Mouse (Mus musculus): Measurements from ENCODE around the gene Kcnk4. TPM values are rescaled to one million over a fixed set of nuclear protein-coding genes. Genes with fewer than 3 reads are reported as not detected.

Kcnk4 gene
- polyA plus RNA-seq, 1 experiment from 2014 or later: 8.5 TPM

- no peaks in the 10 kb centered on the region for H3K9me3 ChIP-seq (ENCODE audit: control insufficient read depth, low read length)
- no peak overlapping the region for H3K9ac ChIP-seq
- no peak overlapping the region for H3K27ac ChIP-seq
- H3K36me3 ChIP-seq (replicated peaks; ENCODE audit: control insufficient read depth, insufficient read depth): no peaks in the 10 kb centered on the region
- ATAC-seq (ENCODE audit: low FRiP score): no peak
- peaks cover 95% of the 10 kb centered on the region for H3K27me3 ChIP-seq (ENCODE audit: control insufficient read depth, insufficient read depth, low read length)
- WGBS: 23% methylated on average over 8 of the region's 9 CpGs
- H3K4me1 ChIP-seq (replicated peaks; ENCODE audit: control insufficient read depth, insufficient read depth, low read length): peaks cover 3% of the 10 kb centered on the region; the same call in 1 of the 2 replicates
- no peak overlapping the region for H3K4me2 ChIP-seq (replicated peaks)
- no peak for DNase-seq (ENCODE audit: low spot score)
- no peak overlapping the region for H3K4me3 ChIP-seq (replicated peaks; ENCODE audit: low read length)
Observed at GRCm38 (mm10) chr19:6928080-6928479, 6.2 kb downstream of the Kcnk4 start.

GRCm38 (mm10) chr19:6926559-6927255 is 7.6 kb downstream of the Kcnk4 start:
- Histone ChIP-seq H3K4me1 (replicated peaks; ENCODE audit: control insufficient read depth, insufficient read depth, low read length) (peaks cover 10% of the 10 kb centered on the region), H3K4me2 (replicated peaks) (peak overlapping the region; percentile 25; the same call in 1 of the 2 replicates), H3K36me3 (replicated peaks; ENCODE audit: control insufficient read depth, insufficient read depth) (no peaks in the 10 kb centered on the region), H3K27ac (no peak overlapping the region), H3K9me3 (ENCODE audit: control insufficient read depth, low read length) (no peaks in the 10 kb centered on the region), H3K9ac (no peak overlapping the region), H3K27me3 (ENCODE audit: control insufficient read depth, insufficient read depth, low read length) (peaks cover 90% of the 10 kb centered on the region), H3K4me3 (replicated peaks; ENCODE audit: low read length) (peak overlapping the region; percentile 12; the same call in 1 of the 2 replicates)
- WGBS: 10% methylated on average over 26 of the region's 26 CpGs
- DNase-seq (ENCODE audit: low spot score): no peak
- ATAC-seq (ENCODE audit: low FRiP score): no peak

GRCm38 (mm10) chr19:6925611-6926329 is 8.5 kb downstream of the Kcnk4 start:
- Histone ChIP-seq H3K9me3 (ENCODE audit: control insufficient read depth, low read length) (no peaks in the 10 kb centered on the region), H3K4me2 (replicated peaks) (no peak overlapping the region), H3K9ac (no peak overlapping the region), H3K27ac (no peak overlapping the region), H3K27me3 (ENCODE audit: control insufficient read depth, insufficient read depth, low read length) (peaks cover 80% of the 10 kb centered on the region), H3K4me3 (replicated peaks; ENCODE audit: low read length) (peak overlapping the region; percentile 12; the same call in 1 of the 2 replicates), H3K36me3 (replicated peaks; ENCODE audit: control insufficient read depth, insufficient read depth) (no peaks in the 10 kb centered on the region), H3K4me1 (replicated peaks; ENCODE audit: control insufficient read depth, insufficient read depth, low read length) (peaks cover 13% of the 10 kb centered on the region)
- 6% methylated on average over 40 of the region's 40 CpGs for WGBS
- ATAC-seq (ENCODE audit: low FRiP score) (no peak), DNase-seq (ENCODE audit: low spot score) (no peak)

- Histone ChIP-seq H3K27ac (no peak within 1 kb of the TSS), H3K4me2 (replicated peaks) (peak within 1 kb of the TSS; percentile 20), H3K27me3 (ENCODE audit: control insufficient read depth, insufficient read depth, low read length) (peaks cover 75% of the 10 kb centered on the region), H3K9ac (no peak within 1 kb of the TSS), H3K36me3 (replicated peaks; ENCODE audit: control insufficient read depth, insufficient read depth) (no peaks in the 10 kb centered on the region), H3K4me1 (replicated peaks; ENCODE audit: control insufficient read depth, insufficient read depth, low read length) (peaks cover 18% of the 10 kb centered on the region), H3K4me3 (replicated peaks; ENCODE audit: low read length) (peak within 1 kb of the TSS; percentile 12), H3K9me3 (ENCODE audit: control insufficient read depth, low read length) (no peaks in the 10 kb centered on the region)
- no peak for ATAC-seq (ENCODE audit: low FRiP score)
- no peak for DNase-seq (ENCODE audit: low spot score)
- 4% methylated on average over 9 of the region's 9 CpGs for WGBS
Observed at GRCm38 (mm10) chr19:6925307-6925573, 9.1 kb downstream of the Kcnk4 start, which contains the start of gene Catsperz. Catsperz (minus strand) TSS chr19:6925380.

GRCm38 (mm10) chr19:6924461-6925306 is 9.6 kb downstream of the Kcnk4 start:
- H3K9ac ChIP-seq: no peak overlapping the region
- H3K4me1 ChIP-seq (replicated peaks; ENCODE audit: control insufficient read depth, insufficient read depth, low read length): peaks cover 24% of the 10 kb centered on the region
- peaks cover 71% of the 10 kb centered on the region for H3K27me3 ChIP-seq (ENCODE audit: control insufficient read depth, insufficient read depth, low read length)
- no peaks in the 10 kb centered on the region for H3K9me3 ChIP-seq (ENCODE audit: control insufficient read depth, low read length)
- no peak for ATAC-seq (ENCODE audit: low FRiP score)
- H3K4me2 ChIP-seq (replicated peaks): peak overlapping the region; percentile 20
- H3K4me3 ChIP-seq (replicated peaks; ENCODE audit: low read length): peak overlapping the region; percentile 12
- no peaks in the 10 kb centered on the region for H3K36me3 ChIP-seq (replicated peaks; ENCODE audit: control insufficient read depth, insufficient read depth)
- peak; percentile 82 for DNase-seq (ENCODE audit: low spot score)
- H3K27ac ChIP-seq: no peak overlapping the region
- WGBS: 4% methylated on average over 39 of the region's 39 CpGs

GRCm38 (mm10) chr19:6922901-6923735 is 11.2 kb downstream of the Kcnk4 start:
- ATAC-seq (ENCODE audit: low FRiP score) (no peak), DNase-seq (ENCODE audit: low spot score) (no peak)
- H3K4me3 ChIP-seq (replicated peaks; ENCODE audit: low read length): no peak overlapping the region
- 65% methylated on average over 6 of the region's 6 CpGs for WGBS
- peak overlapping the region; percentile 94; the same call in 1 of the 2 replicates for H3K9ac ChIP-seq
- H3K27me3 ChIP-seq (ENCODE audit: control insufficient read depth, insufficient read depth, low read length): peaks cover 58% of the 10 kb centered on the region
- no peaks in the 10 kb centered on the region for H3K36me3 ChIP-seq (replicated peaks; ENCODE audit: control insufficient read depth, insufficient read depth)
- H3K27ac ChIP-seq: no peak overlapping the region
- peaks cover 25% of the 10 kb centered on the region for H3K4me1 ChIP-seq (replicated peaks; ENCODE audit: control insufficient read depth, insufficient read depth, low read length)
- no peaks in the 10 kb centered on the region for H3K9me3 ChIP-seq (ENCODE audit: control insufficient read depth, low read length)
- H3K4me2 ChIP-seq (replicated peaks): peak overlapping the region; percentile 97

- Histone ChIP-seq H3K27me3 (ENCODE audit: control insufficient read depth, insufficient read depth, low read length) (peaks cover 46% of the 10 kb centered on the region), H3K27ac (peak within 1 kb of the TSS; percentile 90), H3K36me3 (replicated peaks; ENCODE audit: control insufficient read depth, insufficient read depth) (no peaks in the 10 kb centered on the region), H3K9ac (peak within 1 kb of the TSS; percentile 94), H3K4me3 (replicated peaks; ENCODE audit: low read length) (peak within 1 kb of the TSS; percentile 79), H3K9me3 (ENCODE audit: control insufficient read depth, low read length) (no peaks in the 10 kb centered on the region), H3K4me2 (replicated peaks) (peak within 1 kb of the TSS; percentile 97), H3K4me1 (replicated peaks; ENCODE audit: control insufficient read depth, insufficient read depth, low read length) (peaks cover 25% of the 10 kb centered on the region)
- DNase-seq (ENCODE audit: low spot score) (peak; percentile 99), ATAC-seq (ENCODE audit: low FRiP score) (peak; percentile 95)
- WGBS: under 1% methylated on average over 49 of the region's 66 CpGs
Observed at GRCm38 (mm10) chr19:6921647-6922567, 12.4 kb downstream of the Kcnk4 start, which contains the start of gene Esrra. Esrra (minus strand) TSS chr19:6921813.

Data from hindbrain, embryonic 14.5 days (tissue).